Mouse (Mus musculus) bone marrow, adult 2 months (tissue): ENCODE results near the gene Timm8a2.

ENCODE experiments used
- CTCF ChIP-seq: fragments of 200-500 bp; IDR thresholded peaks from 2 replicates; pipeline ENCODE4 v1.5.1; 2011; ENCODE audit warnings: low read length, control low read depth; ENCODE audit not compliant: control insufficient read depth, insufficient read depth
- POLR2A ChIP-seq: fragments of 200-500 bp; IDR thresholded peaks from 2 replicates; pipeline ENCODE4 v1.6.1; 2011; ENCODE audit warnings: low read depth, mild to moderate bottlenecking, control low read depth, low read length, borderline replicate concordance; ENCODE audit not compliant: control insufficient read depth

GRCm38 (mm10) chr14:122041413-122041825 lies 6.9 kb downstream of the Timm8a2 start:
- TF ChIP-seq CTCF (no peak), POLR2A (no peak)
